Mouse (Mus musculus) left cerebral cortex, adult 2 months (tissue): Measurements from ENCODE around the gene Gm49321. TPM values are rescaled to one million over a fixed set of nuclear protein-coding genes. Genes with fewer than 3 reads are reported as not detected.

Experiments
- DNase-seq, 2 experiments: peaks; one replicate each; pipeline ENCODE4 v3.0.0; 2021 to 2022; ENCODE audit warnings: low spot score in 2 of 2, mixed read lengths in 1 of 2; ENCODE audit errors: extremely low spot score in 1 of 2
- H3K27ac ChIP-seq: fragments of 200-600 bp; 2 replicates; pipeline ENCODE4 v1.8.1; 2022
- H3K4me3 ChIP-seq: fragments of 200-600 bp; 2 replicates; pipeline ENCODE4 v1.8.1; 2022
- CTCF ChIP-seq: fragments of 200-600 bp; IDR thresholded peaks from 2 replicates; pipeline ENCODE4 v1.8.1; 2022; ENCODE audit warnings: antibody characterized with exemption, mild to moderate bottlenecking, moderate library complexity
- intact Hi-C: fragments of 180-260 bp; cut with DNase I; formaldehyde crosslinking; loops from one replicate; pipeline ENCODE4 v1.15.1; 2025
- long read RNA-seq, 2 experiments: library from polyadenylated mRNA; stranded (forward); transcript quantifications; one replicate each; pipeline ENCODE4 v2.0.0; 2021; ENCODE audit warnings: borderline mapping rate in 2 of 2
- total RNA-seq, 2 experiments: library from RNA; stranded (reverse); gene quantifications; 2 replicates each; pipeline ENCODE4 v1.2.3; 2021

Gene Gm49321
- total RNA-seq: 10 to 100 TPM; 11.8 to 15.7 TPM
- long read RNA-seq, experiment 1: 0 reads
- long read RNA-seq, experiment 2: 0 reads

- no peak for DNase-seq
- intact Hi-C loops: loop anchor here (5.0 to 10.0 kb wide), 2 partner anchors 40 to 233 kb away; no protein-coding TSS in a partner anchor
- Histone ChIP-seq H3K27ac (no peak within 1 kb of the TSS), H3K4me3 (no peak within 1 kb of the TSS)
- no peak for TF ChIP-seq CTCF
Observed at GRCm38 (mm10) chr12:73937353-73937752, at the start of gene Gm49321. Gene Gm49321 (plus strand): TSS chr12:73937653.

GRCm38 (mm10) chr12:73888003-73888783, 49.3 kb upstream of the Gm49321 start:
- no peak for TF ChIP-seq CTCF
- no peak overlapping the region for H3K27ac ChIP-seq
- no peak overlapping the region for H3K4me3 ChIP-seq
- intact Hi-C loops: no loop called here
- no peak for DNase-seq

- DNase-seq: no peak
- Histone ChIP-seq H3K27ac (no peak overlapping the region), H3K4me3 (no peak overlapping the region)
- no peak for TF ChIP-seq CTCF
- intact Hi-C loops: no loop called here
Observed at GRCm38 (mm10) chr12:73889571-73889970, 47.9 kb upstream of the Gm49321 start.

GRCm38 (mm10) chr12:73890086-73890485, 47.4 kb upstream of the Gm49321 start:
- intact Hi-C loops: no loop called here
- no peak overlapping the region for H3K27ac ChIP-seq
- no peak for TF ChIP-seq CTCF
- no peak overlapping the region for H3K4me3 ChIP-seq
- DNase-seq: no peak

- H3K4me3 ChIP-seq: no peak overlapping the region
- H3K27ac ChIP-seq: no peak overlapping the region
- intact Hi-C loops: no loop called here
- no peak for DNase-seq
- no peak for TF ChIP-seq CTCF
Observed at GRCm38 (mm10) chr12:73892616-73893015, 44.8 kb upstream of the Gm49321 start.

GRCm38 (mm10) chr12:73894838-73895237, 42.6 kb upstream of the Gm49321 start:
- Histone ChIP-seq H3K27ac (no peak overlapping the region), H3K4me3 (no peak overlapping the region)
- intact Hi-C loops: no loop called here
- DNase-seq: no peak
- TF ChIP-seq CTCF: no peak

- intact Hi-C loops: no loop called here
- no peak for TF ChIP-seq CTCF
Observed at GRCm38 (mm10) chr12:73895674-73896073, 41.8 kb upstream of the Gm49321 start.

GRCm38 (mm10) chr12:73896471-73896870, 41.0 kb upstream of the Gm49321 start:
- DNase-seq: no peak
- intact Hi-C loops: no loop called here
- TF ChIP-seq CTCF: no peak
- no peak overlapping the region for H3K27ac ChIP-seq
- H3K4me3 ChIP-seq: no peak overlapping the region

More at GRCm38 (mm10) chr12:73895674-73896073, 41.8 kb upstream of the Gm49321 start:
- no peak overlapping the region for H3K27ac ChIP-seq
- no peak overlapping the region for H3K4me3 ChIP-seq
- DNase-seq: no peak

GRCm38 (mm10) chr12:73898281-73898680, 39.2 kb upstream of the Gm49321 start:
- no peak for DNase-seq
- no peak overlapping the region for H3K4me3 ChIP-seq
- no peak overlapping the region for H3K27ac ChIP-seq
- TF ChIP-seq CTCF: no peak
- intact Hi-C loops: no loop called here

- TF ChIP-seq CTCF: no peak
- Histone ChIP-seq H3K4me3 (no peak overlapping the region), H3K27ac (no peak overlapping the region)
- no peak for DNase-seq
- intact Hi-C loops: loop anchor here (10.0 kb wide), 1 partner anchor 1140 kb away; no protein-coding TSS in a partner anchor
Observed at GRCm38 (mm10) chr12:73904133-73904934, 33.1 kb upstream of the Gm49321 start.

GRCm38 (mm10) chr12:73905041-73905440, 32.4 kb upstream of the Gm49321 start:
- no peak for DNase-seq
- Histone ChIP-seq H3K4me3 (no peak overlapping the region), H3K27ac (no peak overlapping the region)
- intact Hi-C loops: loop anchor here (5.0 to 10.0 kb wide), 3 partner anchors 113 to 1140 kb away; no protein-coding TSS in a partner anchor
- no peak for TF ChIP-seq CTCF

- intact Hi-C loops: loop anchor here (5.0 to 10.0 kb wide), 3 partner anchors 113 to 1141 kb away; no protein-coding TSS in a partner anchor
- no peak for TF ChIP-seq CTCF
- Histone ChIP-seq H3K27ac (no peak overlapping the region), H3K4me3 (no peak overlapping the region)
- DNase-seq: no peak
Observed at GRCm38 (mm10) chr12:73905555-73905954, 31.9 kb upstream of the Gm49321 start.
